ENCODE assay signal across 14 mouse cellular contexts in genomic region chr1:160357268-160357667, GRCm38 (mm10).
"Had no signal": no experiment of that assay in that cellular context is flagged by ENCODE, and none has a peak within 500 bp of the region (broad histone marks: within the 10 kb centered on the region; RNA-seq: fewer than 3 reads in every experiment).

No protein-coding gene starts in this region.

- H3K4me3 ChIP-seq: limb, embryonic 15.5 days; myocyte; neural tube, embryonic 15.5 days had no signal

- DNase-seq: kidney, adult 8-10 months; kidney, postnatal 25 days; layer of hippocampus, adult 9-11 months; layer of hippocampus, postnatal 36 days; lung, embryonic 14.5 days; lung, postnatal 10 days; midbrain, embryonic 14.5 days; right cerebral cortex, adult 18-20 months; right cerebral cortex, postnatal 25 days had no signal

- H3K36me3 ChIP-seq: limb, embryonic 15.5 days; neural tube, embryonic 15.5 days had no signal

- H3K27me3 ChIP-seq: limb, embryonic 15.5 days; neural tube, embryonic 15.5 days had no signal

- H3K4me2 ChIP-seq: limb, embryonic 15.5 days; lung, embryonic 14.5 days; neural tube, embryonic 15.5 days had no signal

- H3K4me1 ChIP-seq: limb, embryonic 15.5 days had no signal

- H3K9me3 ChIP-seq: limb, embryonic 15.5 days; neural tube, embryonic 15.5 days had no signal

- H3K27ac ChIP-seq: limb, embryonic 15.5 days; neural tube, embryonic 15.5 days; stomach, postnatal 0 days had no signal

- ATAC-seq: intestine, postnatal 0 days had no signal

- H3K9ac ChIP-seq: limb, embryonic 15.5 days; lung, embryonic 14.5 days; neural tube, embryonic 15.5 days had no signal
